Mouse (Mus musculus): ENCODE measurements around the gene Eci2.
"Not testable (repeated sequence)": the region's sequence is repeated elsewhere in the genome, so short reads cannot be mapped to it uniquely, and the experiment has no call there.

Eci2 gene

DNA sequence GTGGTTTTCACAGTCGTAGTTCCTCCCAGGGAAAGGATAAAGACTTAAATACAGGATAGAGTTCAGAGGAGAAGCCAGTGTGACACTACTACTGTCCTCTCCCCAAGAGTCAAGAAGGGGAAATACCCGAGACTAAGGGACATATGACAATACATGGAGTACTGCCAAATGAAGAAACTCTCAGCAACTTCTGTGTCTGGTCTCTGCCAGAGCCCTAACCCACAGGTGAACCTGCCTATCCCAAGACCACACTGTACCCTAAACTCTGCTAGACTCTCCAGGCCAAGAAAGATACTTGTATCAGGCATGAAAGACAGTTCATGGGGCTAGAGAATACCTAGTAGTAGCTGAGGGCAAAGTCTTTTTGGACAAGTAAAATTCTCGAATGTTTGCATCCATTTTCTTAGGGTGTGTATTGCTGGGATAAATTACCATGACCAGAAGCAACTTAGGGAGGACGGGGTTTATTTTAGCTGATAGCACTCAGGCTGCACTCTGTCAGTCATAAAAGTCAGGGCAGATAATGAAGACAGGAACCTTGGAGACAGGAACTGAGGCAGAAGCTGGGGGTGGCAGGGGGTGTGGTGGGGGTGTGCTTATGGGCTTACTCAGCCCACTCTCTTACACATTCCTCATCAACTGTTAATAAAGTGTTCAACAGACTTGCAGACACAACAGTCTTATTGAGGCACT lies 35.2 kb downstream of the Eci2 start:
- DNase-seq (ENCODE audit: low spot score in 2 of 2) = no peak

DNA sequence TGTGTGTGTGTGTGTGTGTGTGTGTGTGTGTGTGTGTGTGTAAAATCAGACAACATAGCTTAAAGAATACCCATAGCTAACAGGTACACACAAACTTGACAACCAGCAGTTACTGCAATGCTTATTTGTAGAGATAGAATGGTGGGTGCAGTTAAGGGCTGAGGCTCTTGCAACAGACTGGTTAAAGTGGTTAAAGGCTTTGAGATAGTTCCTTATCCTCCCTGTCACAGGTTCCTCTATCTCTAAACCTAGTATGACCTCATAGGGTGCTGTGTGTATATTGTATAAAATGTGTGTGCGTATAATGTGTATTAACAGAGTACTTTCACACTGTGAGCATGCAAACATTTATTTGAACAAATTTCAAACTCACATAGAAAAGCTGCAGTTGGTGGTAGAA lies 43.4 kb downstream of the Eci2 start:
- not testable (repeated sequence) for DNase-seq (ENCODE audit: low spot score in 2 of 2)

GRCm38 (mm10) chr13:34978635-34979034 lies 48.3 kb downstream of the Eci2 start:
- not testable (repeated sequence) for DNase-seq (ENCODE audit: low spot score in 2 of 2)

- no peak for DNase-seq (ENCODE audit: low spot score in 2 of 2)
Observed at GRCm38 (mm10) chr13:34977410-34977809, 49.5 kb downstream of the Eci2 start.

DNA sequence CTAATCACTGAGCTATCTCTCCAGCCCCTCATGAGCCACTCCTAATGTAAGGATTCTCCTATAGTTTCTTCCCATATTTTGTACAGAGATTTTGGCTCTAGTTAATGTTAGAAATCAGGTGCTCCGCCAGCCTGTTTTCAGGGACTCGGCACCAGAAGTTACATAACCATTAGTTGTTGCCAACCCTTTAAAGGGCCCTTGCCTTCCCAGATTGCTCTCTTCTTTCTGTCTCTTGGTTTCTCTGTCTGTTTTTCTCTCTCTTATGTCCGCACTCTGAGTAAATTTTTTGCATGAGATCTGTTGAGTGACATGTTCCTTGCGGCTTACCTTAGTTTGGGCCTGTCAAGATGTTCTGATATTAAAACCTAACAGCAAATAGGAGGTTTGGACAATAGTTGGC lies 50.8 kb downstream of the Eci2 start:
- DNase-seq (ENCODE audit: low spot score in 2 of 2) = no peak

DNA sequence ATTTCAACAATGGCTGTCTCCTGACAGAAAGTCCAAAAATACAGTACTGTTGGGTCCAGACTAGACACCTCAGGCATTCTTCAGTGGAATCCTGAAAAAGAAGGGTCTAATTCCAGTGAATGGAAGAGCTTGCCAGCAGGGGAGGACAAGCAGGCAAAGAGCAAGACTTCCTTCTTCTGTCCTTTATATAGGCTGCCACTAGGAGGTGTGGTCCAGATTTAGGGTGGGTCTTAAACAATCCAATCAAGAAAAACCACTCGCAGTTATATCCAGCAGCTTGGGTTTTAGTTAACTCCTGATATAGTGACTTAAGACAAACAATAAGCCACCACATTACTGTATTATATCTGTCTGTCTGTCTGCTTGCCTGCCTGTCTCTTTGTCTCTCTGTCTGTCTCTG lies 53.1 kb downstream of the Eci2 start:
- no peak for DNase-seq (ENCODE audit: low spot score in 2 of 2)

GRCm38 (mm10) chr13:34973149-34973548 lies 53.7 kb downstream of the Eci2 start:
- no peak for DNase-seq (ENCODE audit: low spot score in 2 of 2)

- not testable (repeated sequence) for DNase-seq (ENCODE audit: low spot score in 2 of 2)
Observed at GRCm38 (mm10) chr13:34972456-34972855, 54.4 kb downstream of the Eci2 start.

- DNase-seq (ENCODE audit: low spot score in 2 of 2) = not testable (repeated sequence)
Observed at GRCm38 (mm10) chr13:34965647-34966046, 61.2 kb downstream of the Eci2 start.

DNA sequence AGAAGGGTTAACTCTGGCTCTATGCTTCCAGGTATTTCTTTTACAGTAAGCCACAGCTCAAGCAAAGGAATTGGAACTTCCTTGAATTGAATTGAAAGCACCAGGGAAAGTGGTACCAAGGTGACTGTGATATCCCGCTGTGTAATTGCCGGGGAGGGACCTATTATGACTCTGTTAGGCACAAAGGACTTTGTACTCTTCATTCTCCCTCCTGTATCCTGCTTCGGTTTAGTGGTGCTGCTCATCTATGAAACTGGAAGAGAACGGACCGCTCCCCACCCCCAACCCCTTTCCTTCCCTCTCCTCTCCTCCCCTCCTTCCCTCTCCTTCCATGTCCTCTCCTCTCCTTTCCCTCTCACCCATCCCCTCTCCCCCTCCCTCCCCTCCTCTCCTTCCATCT lies 62.0 kb downstream of the Eci2 start:
- DNase-seq (ENCODE audit: low spot score in 2 of 2) = no peak

DNA sequence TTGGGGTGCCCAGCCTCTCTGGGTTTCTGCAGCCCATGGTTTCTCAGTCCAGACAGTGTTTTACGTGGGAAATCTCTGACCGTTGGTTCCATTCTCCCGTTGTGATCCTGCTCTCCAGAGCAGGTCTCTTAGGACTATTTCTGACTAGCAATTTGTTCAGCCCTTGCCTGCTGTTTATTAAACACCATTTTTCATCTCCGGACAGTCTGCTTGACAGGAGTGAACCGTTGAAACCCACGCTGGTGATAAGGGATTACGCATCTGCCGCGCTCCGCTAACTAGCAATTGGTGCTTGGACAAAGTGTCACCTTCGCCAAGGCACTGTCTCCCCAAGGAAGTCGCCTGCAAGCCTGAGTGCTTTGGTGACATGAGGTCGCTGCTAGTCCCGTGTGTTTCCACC lies 62.5 kb downstream of the Eci2 start:
- no peak for DNase-seq (ENCODE audit: low spot score in 2 of 2)

GRCm38 (mm10) chr13:34963511-34964397 lies 63.1 kb downstream of the Eci2 start, which contains the start of gene Eci3:
Gene Eci3 (minus strand): TSS chr13:34963810.
- DNase-seq (ENCODE audit: low spot score in 2 of 2) = peak in 1 of 2 experiments; percentile 1

DNA sequence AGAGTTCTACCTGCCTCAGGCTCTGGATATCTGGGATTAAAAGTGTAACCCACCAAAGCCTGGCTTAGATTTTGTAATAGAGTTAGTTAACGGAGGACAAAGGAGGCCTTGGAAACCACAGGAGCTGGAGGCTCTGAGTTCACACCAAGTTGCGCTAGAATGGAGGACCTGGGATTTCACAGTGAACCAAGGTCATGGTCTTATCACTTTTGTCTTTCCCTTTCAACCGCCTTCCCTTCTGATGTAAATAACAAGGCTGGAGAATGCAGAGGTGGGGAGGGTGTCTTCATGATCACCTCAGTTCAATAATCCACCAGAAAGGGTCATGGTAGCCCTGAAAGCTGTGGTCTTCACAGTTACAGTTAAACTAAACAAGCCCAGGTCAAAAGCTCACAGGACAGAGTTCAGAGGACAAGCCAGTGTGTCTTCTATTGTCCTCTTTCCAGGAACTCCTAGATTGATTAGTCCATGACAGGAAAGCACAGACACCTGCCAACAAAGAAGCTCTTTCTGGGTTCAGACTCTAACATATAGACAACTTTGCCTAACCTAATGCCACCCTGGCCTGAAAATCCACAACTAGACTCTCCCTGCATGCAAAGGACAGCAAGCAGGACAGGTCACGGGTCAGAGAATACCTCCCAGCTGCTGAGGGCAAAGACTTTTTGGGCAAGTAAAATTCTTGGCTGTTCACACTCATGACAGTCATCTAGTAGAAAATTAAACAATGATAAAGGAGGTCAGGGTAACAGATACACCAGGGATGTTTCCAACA lies 65.7 kb downstream of the Eci2 start:
- no peak for DNase-seq (ENCODE audit: low spot score in 2 of 2)

GRCm38 (mm10) chr13:34958158-34958557 lies 68.7 kb downstream of the Eci2 start:
- not testable (repeated sequence) for DNase-seq (ENCODE audit: low spot score in 2 of 2)

GRCm38 (mm10) chr13:34956901-34957300 lies 70.0 kb downstream of the Eci2 start:
- no peak for DNase-seq (ENCODE audit: low spot score in 2 of 2)

DNA sequence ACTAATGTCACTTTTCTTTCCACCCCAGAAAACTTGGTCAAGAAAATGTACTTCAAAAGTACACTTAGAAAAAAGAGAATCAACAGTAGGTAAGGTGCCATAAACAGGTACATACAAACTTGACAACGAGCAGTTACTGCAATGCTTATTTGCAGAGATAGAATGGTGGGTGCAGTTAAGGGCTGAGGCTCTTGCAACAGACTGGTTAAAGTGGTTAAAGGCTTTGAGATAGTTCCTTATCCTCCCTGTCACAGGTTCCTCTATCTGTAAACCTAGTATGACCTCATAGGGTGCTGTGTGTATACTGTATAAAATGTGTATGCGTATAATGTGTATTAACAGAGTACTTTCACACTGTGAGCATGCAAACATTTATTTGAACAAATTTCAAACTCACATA lies 75.5 kb downstream of the Eci2 start:
- not testable (repeated sequence) for DNase-seq (ENCODE audit: low spot score in 2 of 2)

DNA sequence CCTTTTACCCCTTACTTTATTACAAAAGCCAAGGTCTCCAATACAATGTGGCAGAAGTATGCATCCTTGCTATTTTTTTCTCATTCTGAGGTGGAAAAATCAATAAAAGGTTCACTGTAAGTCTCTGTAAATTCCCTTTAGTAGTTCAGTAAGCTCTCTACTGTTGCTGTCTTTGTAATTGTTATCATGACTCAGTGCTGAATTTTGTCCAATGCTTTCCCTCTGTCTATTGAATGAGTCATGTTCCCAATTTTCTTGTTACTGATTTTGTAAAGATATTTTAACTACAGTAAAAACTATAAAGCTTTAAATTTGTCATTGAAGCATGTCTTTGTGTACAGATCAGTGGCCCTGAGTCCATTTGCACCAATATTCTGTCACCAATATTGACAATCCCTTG lies 84.5 kb downstream of the Eci2 start:
- DNase-seq (ENCODE audit: low spot score in 2 of 2) = no peak

- DNase-seq (ENCODE audit: low spot score in 2 of 2) = no peak
Observed at GRCm38 (mm10) chr13:34934931-34935644, 91.8 kb downstream of the Eci2 start.

Data from right cerebral cortex, postnatal 36 days (tissue).